Mouse (Mus musculus): ENCODE data around the gene Cd19. TPM values are rescaled to one million over a fixed set of nuclear protein-coding genes. Genes with fewer than 3 reads are reported as not detected.

Gene Cd19
- 0.28 and 0.37 TPM in 2 replicates for polyA plus RNA-seq (2015; fragmentation: Nextera tagmentation; extraction: Ambion mirVana)

GRCm38 (mm10) chr7:126414725-126415124 lies at the start of gene Cd19:
Cd19 (minus strand) TSS chr7:126414889.
- Histone ChIP-seq H3K36me3 (ENCODE audit: control insufficient read depth, insufficient read depth, low read length) (no peaks in the 10 kb centered on the region), H3K27ac (ENCODE audit: low read length) (no peak within 1 kb of the TSS), H3K4me2 (ENCODE audit: low read depth, low read length) (no peak within 1 kb of the TSS), H3K9me3 (ENCODE audit: control insufficient read depth, low read length) (no peaks in the 10 kb centered on the region), H3K9ac (ENCODE audit: low read depth, low read length) (no peak within 1 kb of the TSS), H3K4me3 (ENCODE audit: low read length) (no peak within 1 kb of the TSS), H3K27me3 (replicated peaks; ENCODE audit: control insufficient read depth, insufficient read depth, low read length) (no peaks in the 10 kb centered on the region), H3K4me1 (ENCODE audit: control insufficient read depth, insufficient read depth, low read length) (no peaks in the 10 kb centered on the region)
- ATAC-seq, result no peak
- 86% methylated on average over 6 of the region's 6 CpGs for WGBS

DNA sequence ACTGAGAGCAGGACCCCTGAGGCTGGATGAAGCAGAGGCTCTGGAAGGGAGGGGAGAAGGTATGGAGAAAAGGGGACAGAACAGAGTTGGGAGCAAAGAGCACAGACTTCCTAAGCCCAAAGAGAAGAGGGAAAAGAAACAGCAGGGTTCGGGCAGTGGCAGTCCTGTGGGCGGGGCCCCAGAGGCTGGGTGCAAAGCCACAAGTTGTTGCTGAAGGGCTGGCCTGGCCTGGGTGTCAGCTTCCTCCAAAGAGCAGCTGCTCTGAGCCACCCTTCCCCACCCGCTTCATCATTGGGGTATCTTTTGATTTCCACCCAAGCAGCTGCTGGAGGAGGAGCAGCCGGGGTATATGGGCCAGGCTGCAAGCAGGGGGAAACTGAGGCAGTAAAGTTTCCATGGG lies 49.4 kb upstream of the Cd19 start:
- Histone ChIP-seq H3K27ac (ENCODE audit: low read length) (no peak overlapping the region), H3K9ac (ENCODE audit: low read depth, low read length) (no peak overlapping the region), H3K36me3 (ENCODE audit: control insufficient read depth, insufficient read depth, low read length) (peaks cover 15% of the 10 kb centered on the region), H3K27me3 (replicated peaks; ENCODE audit: control insufficient read depth, insufficient read depth, low read length) (no peaks in the 10 kb centered on the region), H3K4me2 (ENCODE audit: low read depth, low read length) (no peak overlapping the region), H3K9me3 (ENCODE audit: control insufficient read depth, low read length) (no peaks in the 10 kb centered on the region), H3K4me1 (ENCODE audit: control insufficient read depth, insufficient read depth, low read length) (peaks cover 6% of the 10 kb centered on the region), H3K4me3 (ENCODE audit: low read length) (no peak overlapping the region)
- ATAC-seq, result no peak
- 67% methylated on average over 4 of the region's 4 CpGs for WGBS

- Histone ChIP-seq H3K27me3 (replicated peaks; ENCODE audit: control insufficient read depth, insufficient read depth, low read length) (no peaks in the 10 kb centered on the region), H3K9me3 (ENCODE audit: control insufficient read depth, low read length) (no peaks in the 10 kb centered on the region), H3K36me3 (ENCODE audit: control insufficient read depth, insufficient read depth, low read length) (peaks cover 11% of the 10 kb centered on the region; the same call in 1 of the 2 replicates), H3K9ac (ENCODE audit: low read depth, low read length) (no peak overlapping the region), H3K4me3 (ENCODE audit: low read length) (no peak overlapping the region), H3K4me1 (ENCODE audit: control insufficient read depth, insufficient read depth, low read length) (peaks cover 6% of the 10 kb centered on the region), H3K4me2 (ENCODE audit: low read depth, low read length) (no peak overlapping the region), H3K27ac (ENCODE audit: low read length) (no peak overlapping the region)
- no peak for ATAC-seq
- 56% methylated on average over 4 of the region's 4 CpGs for WGBS
These were observed 48.9 kb upstream of the Cd19 start for GRCm38 (mm10) chr7:126463547-126463946.

DNA sequence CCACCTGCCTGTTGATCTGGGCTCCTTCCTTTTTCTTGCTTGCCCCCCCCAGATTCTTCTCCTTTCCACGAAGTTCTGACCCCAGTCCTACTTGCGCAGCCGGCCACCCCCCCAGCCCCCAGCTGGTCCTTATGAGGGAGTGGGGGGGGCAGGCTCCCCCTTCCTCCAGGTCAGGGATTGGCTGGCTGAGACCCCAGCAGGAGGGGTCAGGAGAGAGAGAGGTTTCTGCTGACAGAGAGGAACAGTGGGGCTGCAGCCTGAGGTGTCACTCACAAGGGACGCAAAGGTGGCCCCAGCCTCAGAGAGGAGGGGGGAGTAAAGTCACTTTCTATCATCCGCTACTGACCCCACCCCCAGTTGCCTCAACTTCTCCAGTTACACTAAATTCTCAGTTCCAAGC lies 48.3 kb upstream of the Cd19 start, which contains the start of gene Atp2a1:
Gene Atp2a1 (minus strand): TSS at position 105 of the 400 bp plus-strand sequence.
- no peak within 1 kb of the TSS for H3K4me2 ChIP-seq (ENCODE audit: low read depth, low read length)
- H3K9me3 ChIP-seq (ENCODE audit: control insufficient read depth, low read length), result no peaks in the 10 kb centered on the region
- H3K27ac ChIP-seq (ENCODE audit: low read length), result no peak within 1 kb of the TSS
- no peak for ATAC-seq
- peaks cover 8% of the 10 kb centered on the region; the same call in 1 of the 2 replicates for H3K36me3 ChIP-seq (ENCODE audit: control insufficient read depth, insufficient read depth, low read length)
- H3K9ac ChIP-seq (ENCODE audit: low read depth, low read length), result 0 out of 2 replicates have a peak within 1 kb of the TSS, but pooled peaks have one; percentile 7
- no peak within 1 kb of the TSS for H3K4me3 ChIP-seq (ENCODE audit: low read length)
- peaks cover 8% of the 10 kb centered on the region for H3K4me1 ChIP-seq (ENCODE audit: control insufficient read depth, insufficient read depth, low read length)
- WGBS, result 51% methylated on average over 5 of the region's 5 CpGs
- H3K27me3 ChIP-seq (replicated peaks; ENCODE audit: control insufficient read depth, insufficient read depth, low read length), result no peaks in the 10 kb centered on the region

GRCm38 (mm10) chr7:126461626-126462025 lies 46.9 kb upstream of the Cd19 start:
- peaks cover 8% of the 10 kb centered on the region for H3K4me1 ChIP-seq (ENCODE audit: control insufficient read depth, insufficient read depth, low read length)
- H3K4me3 ChIP-seq (ENCODE audit: low read length), result no peak overlapping the region
- no peak overlapping the region for H3K4me2 ChIP-seq (ENCODE audit: low read depth, low read length)
- H3K27me3 ChIP-seq (replicated peaks; ENCODE audit: control insufficient read depth, insufficient read depth, low read length), result no peaks in the 10 kb centered on the region
- 0 out of 2 replicates have a peak overlapping the region, but pooled peaks have one; percentile 7 for H3K9ac ChIP-seq (ENCODE audit: low read depth, low read length)
- H3K36me3 ChIP-seq (ENCODE audit: control insufficient read depth, insufficient read depth, low read length), result no peaks in the 10 kb centered on the region
- no peak overlapping the region for H3K27ac ChIP-seq (ENCODE audit: low read length)
- WGBS, result 67% methylated on average over 3 of the region's 3 CpGs
- no peaks in the 10 kb centered on the region for H3K9me3 ChIP-seq (ENCODE audit: control insufficient read depth, low read length)
- no peak for ATAC-seq

GRCm38 (mm10) chr7:126460623-126461399 lies 46.1 kb upstream of the Cd19 start:
- H3K36me3 ChIP-seq (ENCODE audit: control insufficient read depth, insufficient read depth, low read length), result no peaks in the 10 kb centered on the region
- peaks cover 8% of the 10 kb centered on the region for H3K4me1 ChIP-seq (ENCODE audit: control insufficient read depth, insufficient read depth, low read length)
- H3K4me3 ChIP-seq (ENCODE audit: low read length), result no peak overlapping the region
- no peak overlapping the region for H3K27ac ChIP-seq (ENCODE audit: low read length)
- no peaks in the 10 kb centered on the region for H3K9me3 ChIP-seq (ENCODE audit: control insufficient read depth, low read length)
- no peaks in the 10 kb centered on the region for H3K27me3 ChIP-seq (replicated peaks; ENCODE audit: control insufficient read depth, insufficient read depth, low read length)
- no peak for ATAC-seq
- WGBS, result 56% methylated on average over 10 of the region's 10 CpGs
- H3K4me2 ChIP-seq (ENCODE audit: low read depth, low read length), result no peak overlapping the region
- H3K9ac ChIP-seq (ENCODE audit: low read depth, low read length), result no peak overlapping the region

DNA sequence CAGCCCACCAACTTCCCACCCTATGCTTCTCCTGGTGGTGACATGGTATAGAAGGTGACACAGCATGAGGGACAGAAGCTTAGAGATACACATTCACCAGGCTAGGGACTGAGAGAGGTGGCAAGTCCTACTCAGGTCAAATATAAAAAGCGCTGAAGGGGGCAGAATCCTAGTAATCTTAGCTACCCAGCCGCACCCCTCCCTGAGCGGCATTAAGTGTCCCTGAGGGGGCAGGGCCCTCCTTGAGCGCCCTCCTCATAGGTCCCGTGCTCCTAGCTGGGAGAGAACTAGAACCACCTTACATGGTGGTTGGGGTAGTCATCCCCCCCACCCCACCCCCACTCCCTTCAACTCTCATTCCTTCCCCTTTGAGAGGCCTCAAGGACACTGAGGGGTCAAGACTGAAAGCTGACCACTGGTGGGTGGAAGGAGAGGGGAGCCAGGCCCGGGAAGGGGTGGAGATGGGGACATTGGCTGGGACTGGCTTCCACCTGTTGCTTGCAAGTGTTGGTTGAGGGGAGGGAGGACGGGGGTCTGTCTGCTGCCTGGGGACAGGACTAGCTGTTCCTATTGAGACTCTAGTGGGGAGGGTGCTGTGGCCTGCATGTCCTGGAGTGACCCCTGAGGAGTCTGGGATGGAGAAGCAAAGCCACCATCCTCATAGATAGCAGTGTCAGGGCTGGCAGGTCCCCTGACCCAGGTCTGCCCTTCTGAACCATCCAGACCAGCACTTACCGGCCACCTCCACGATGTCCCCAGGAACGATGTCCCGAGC lies 44.3 kb upstream of the Cd19 start:
- 85% methylated on average over 11 of the region's 11 CpGs for WGBS

DNA sequence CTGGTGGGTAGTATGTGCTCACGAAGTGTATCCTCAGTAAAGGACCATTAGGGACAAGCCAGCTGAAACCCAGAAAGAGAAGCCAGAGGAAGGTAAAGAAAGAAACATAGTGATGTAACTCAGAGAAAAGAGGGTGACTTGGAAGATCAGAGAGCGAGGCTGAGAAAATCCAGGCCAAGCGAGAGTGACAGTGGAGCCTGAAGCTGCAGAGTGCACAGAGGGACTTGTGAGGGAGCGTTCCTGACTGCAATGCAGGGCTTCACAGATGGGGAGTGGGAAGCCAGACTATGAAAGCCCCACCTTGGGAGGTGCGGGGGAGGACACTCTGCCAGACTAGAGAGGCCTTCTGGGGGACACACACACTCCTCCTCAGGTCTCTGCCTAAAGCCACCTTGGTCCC lies 43.5 kb upstream of the Cd19 start:
- WGBS, result 75% methylated on average over 5 of the region's 5 CpGs
- ATAC-seq, result no peak; the same call in 1 of the 2 replicates

More for the DNA sequence above, 44.3 kb upstream of the Cd19 start:
- Histone ChIP-seq H3K27ac (ENCODE audit: low read length) (no peak overlapping the region), H3K4me3 (ENCODE audit: low read length) (no peak overlapping the region), H3K9me3 (ENCODE audit: control insufficient read depth, low read length) (no peaks in the 10 kb centered on the region), H3K4me1 (ENCODE audit: control insufficient read depth, insufficient read depth, low read length) (peaks cover 3% of the 10 kb centered on the region; the same call in 1 of the 2 replicates), H3K27me3 (replicated peaks; ENCODE audit: control insufficient read depth, insufficient read depth, low read length) (no peaks in the 10 kb centered on the region), H3K4me2 (ENCODE audit: low read depth, low read length) (no peak overlapping the region), H3K36me3 (ENCODE audit: control insufficient read depth, insufficient read depth, low read length) (no peaks in the 10 kb centered on the region), H3K9ac (ENCODE audit: low read depth, low read length) (no peak overlapping the region)
- no peak; the same call in 1 of the 2 replicates for ATAC-seq

More for the DNA sequence above, 43.5 kb upstream of the Cd19 start:
- H3K4me1 ChIP-seq (ENCODE audit: control insufficient read depth, insufficient read depth, low read length), result peaks cover 3% of the 10 kb centered on the region; the same call in 1 of the 2 replicates
- no peaks in the 10 kb centered on the region for H3K36me3 ChIP-seq (ENCODE audit: control insufficient read depth, insufficient read depth, low read length)
- no peak overlapping the region for H3K4me3 ChIP-seq (ENCODE audit: low read length)
- no peaks in the 10 kb centered on the region for H3K9me3 ChIP-seq (ENCODE audit: control insufficient read depth, low read length)
- no peak overlapping the region for H3K27ac ChIP-seq (ENCODE audit: low read length)
- no peaks in the 10 kb centered on the region for H3K27me3 ChIP-seq (replicated peaks; ENCODE audit: control insufficient read depth, insufficient read depth, low read length)
- no peak overlapping the region for H3K4me2 ChIP-seq (ENCODE audit: low read depth, low read length)
- H3K9ac ChIP-seq (ENCODE audit: low read depth, low read length), result no peak overlapping the region

All from intestine, embryonic 16.5 days (tissue).